Mouse (Mus musculus): ENCODE data around the gene Map3k4. TPM values are rescaled to one million over a fixed set of nuclear protein-coding genes. Genes with fewer than 3 reads are reported as not detected.

Map3k4 gene
- polyA plus RNA-seq (2015; fragmentation: Nextera tagmentation; extraction: Ambion mirVana) = 21.9 and 24.4 TPM in 2 replicates

GRCm38 (mm10) chr17:12318663-12319201 lies at the start of gene Map3k4:
Gene Map3k4 (minus strand): TSS chr17:12318796.

Other genes starting within 250 kb of the Map3k4 start
- 11.4 and 13.5 TPM in 2 replicates for gene Agpat4, start 200.1 kb downstream of the Map3k4 start, polyA plus RNA-seq (2015; fragmentation: Nextera tagmentation; extraction: Ambion mirVana)
- gene Plg, start 59.8 kb upstream of the Map3k4 start, polyA plus RNA-seq (2015; fragmentation: Nextera tagmentation; extraction: Ambion mirVana) = 0.21 and 0.38 TPM in 2 replicates
- gene Slc22a3, start 188.9 kb upstream of the Map3k4 start, polyA plus RNA-seq (2015; fragmentation: Nextera tagmentation; extraction: Ambion mirVana) = 0.67 and 1.8 TPM in 2 replicates